Mouse (Mus musculus) heart, embryonic 12.5 days (tissue): ENCODE results near the gene Zfp341. TPM values are rescaled to one million over a fixed set of nuclear protein-coding genes. Genes with fewer than 3 reads are reported as not detected.

ENCODE experiments used
- ATAC-seq: fragments of 200-750 bp; cut with Nextera tagmentation; 2 replicates; pipeline ENCODE4 v1.8.0; 2017; ENCODE audit warnings: moderate TSS enrichment, moderate library complexity; ENCODE audit not compliant: insufficient number of reproducible peaks, low FRiP score
- H3K27ac ChIP-seq: fragments of 300-500 bp; sonication (generic); 2 replicates; pipeline ENCODE4 v1.5.1; 2016; ENCODE audit warnings: mild to moderate bottlenecking, moderate library complexity; ENCODE audit not compliant: poor library complexity, severe bottlenecking
- H3K27me3 ChIP-seq: fragments of 300-500 bp; sonication (generic); replicated peaks from 2 replicates; pipeline ENCODE4 v1.6.1; 2016; ENCODE audit warnings: mild to moderate bottlenecking, moderate library complexity
- H3K36me3 ChIP-seq: fragments of 300-500 bp; sonication (generic); 2 replicates; pipeline ENCODE4 v1.6.1; 2016; ENCODE audit warnings: mild to moderate bottlenecking, moderate library complexity
- H3K4me1 ChIP-seq: fragments of 300-500 bp; sonication (generic); replicated peaks from 2 replicates; pipeline ENCODE4 v1.6.1; 2016; ENCODE audit warnings: mild to moderate bottlenecking
- H3K4me2 ChIP-seq: fragments of 300-500 bp; sonication (generic); 2 replicates; pipeline ENCODE4 v1.6.1; 2016; ENCODE audit warnings: mild to moderate bottlenecking, moderate library complexity
- H3K4me3 ChIP-seq: fragments of 300-500 bp; sonication (generic); 2 replicates; pipeline ENCODE4 v1.5.1; 2016; ENCODE audit warnings: mild to moderate bottlenecking
- H3K9ac ChIP-seq: fragments of 300-500 bp; sonication (generic); 2 replicates; pipeline ENCODE4 v1.6.1; 2016; ENCODE audit warnings: mild to moderate bottlenecking, moderate library complexity
- H3K9me3 ChIP-seq: fragments of 300-500 bp; sonication (generic); replicated peaks from 2 replicates; pipeline ENCODE4 v1.6.1; 2016; ENCODE audit warnings: mild to moderate bottlenecking, moderate library complexity
- WGBS: fragments of 180-500 bp; shearing (Covaris S2); methylation state at CpG from one replicate; pipeline ENCODE4 v1.1.7; 2016; 5-methylcytosine and 5-hydroxymethylcytosine counted together
- polyA plus RNA-seq: library from polyadenylated mRNA; unstranded; fragments of >200 nt; fragmentation: Nextera tagmentation; extraction: Ambion mirVana; gene quantifications from 2 replicates; pipeline ENCODE4 v1.2.1, GENCODE M21; 2016

Zfp341 gene
- polyA plus RNA-seq, 1 experiment from 2014 or later: 0.78 TPM

DNA sequence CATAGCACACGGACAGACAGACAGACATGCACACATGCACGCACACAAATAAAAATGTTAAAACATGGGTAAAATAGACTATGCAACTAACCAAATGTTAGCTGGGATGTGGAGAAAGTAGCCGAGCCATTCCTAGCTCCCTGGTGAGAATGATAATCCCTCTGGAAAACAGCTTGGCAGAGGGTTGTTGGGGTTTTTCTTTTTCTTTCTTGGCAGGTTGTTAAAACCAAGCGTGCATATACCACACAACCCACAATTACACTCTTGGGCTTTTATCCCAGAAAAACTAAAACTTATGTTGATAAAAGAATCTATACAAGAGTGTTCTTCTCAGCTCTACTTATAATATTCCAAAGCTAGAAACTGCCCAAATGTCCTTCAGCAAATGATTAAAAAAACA, 24.0 kb upstream of the Zfp341 start:
- 81% methylated on average over 4 of the region's 4 CpGs for WGBS
- H3K9me3 ChIP-seq: peaks cover 10% of the 10 kb centered on the region
- H3K9ac ChIP-seq: no peak overlapping the region
- H3K27ac ChIP-seq: no peak overlapping the region
- H3K4me2 ChIP-seq: no peak overlapping the region
- H3K4me3 ChIP-seq: no peak overlapping the region
- peaks cover 18% of the 10 kb centered on the region for H3K4me1 ChIP-seq
- no peaks in the 10 kb centered on the region for H3K27me3 ChIP-seq
- ATAC-seq: no peak
- H3K36me3 ChIP-seq: peaks cover 19% of the 10 kb centered on the region

- Histone ChIP-seq H3K4me2 (no peak overlapping the region), H3K27me3 (no peaks in the 10 kb centered on the region), H3K4me3 (no peak overlapping the region), H3K9me3 (peaks cover 10% of the 10 kb centered on the region), H3K4me1 (0 out of 2 replicates have a peak, but pooled peaks cover 4% of the 10 kb centered on the region), H3K27ac (no peak overlapping the region), H3K9ac (no peak overlapping the region), H3K36me3 (peaks cover 30% of the 10 kb centered on the region)
- ATAC-seq: no peak
- WGBS: 93% methylated on average over 3 of the region's 3 CpGs
Measured at GRCm38 (mm10) chr2:154591239-154591638, 21.9 kb upstream of the Zfp341 start.

DNA sequence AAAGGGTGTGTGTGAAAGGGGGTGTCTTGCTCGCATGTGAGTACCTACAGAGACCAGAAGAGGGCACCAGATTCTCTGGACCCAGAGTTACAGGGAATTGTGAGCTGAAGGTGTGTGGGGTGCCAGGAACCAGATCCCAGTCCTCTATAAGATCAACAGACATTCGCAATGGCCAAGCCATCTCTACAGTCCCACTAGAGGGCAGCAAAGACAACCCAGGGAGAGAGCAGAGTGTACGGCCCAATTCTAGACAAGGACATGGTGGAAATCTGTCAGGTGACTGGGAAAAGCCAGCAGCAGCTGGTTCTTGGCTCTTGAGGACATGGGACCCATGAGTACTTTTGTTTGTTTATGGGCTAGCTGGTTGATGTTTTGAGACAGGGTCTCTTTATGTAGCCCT, 20.1 kb upstream of the Zfp341 start:
- no peak for ATAC-seq
- no peak overlapping the region for H3K4me2 ChIP-seq
- peaks cover 21% of the 10 kb centered on the region for H3K36me3 ChIP-seq
- WGBS: 68% methylated on average over 3 of the region's 3 CpGs
- H3K27me3 ChIP-seq: no peaks in the 10 kb centered on the region
- no peak overlapping the region for H3K4me3 ChIP-seq
- 0 out of 2 replicates have a peak, but pooled peaks cover 4% of the 10 kb centered on the region for H3K4me1 ChIP-seq
- peaks cover 6% of the 10 kb centered on the region for H3K9me3 ChIP-seq
- H3K9ac ChIP-seq: no peak overlapping the region
- H3K27ac ChIP-seq: no peak overlapping the region

- Histone ChIP-seq H3K27ac (no peak overlapping the region), H3K4me2 (no peak overlapping the region), H3K27me3 (no peaks in the 10 kb centered on the region), H3K4me1 (0 out of 2 replicates have a peak, but pooled peaks cover 3% of the 10 kb centered on the region), H3K36me3 (peaks cover 21% of the 10 kb centered on the region), H3K9me3 (peaks cover 6% of the 10 kb centered on the region), H3K9ac (no peak overlapping the region), H3K4me3 (no peak overlapping the region)
- no peak for ATAC-seq
- WGBS: 80% methylated on average over 5 of the region's 5 CpGs
Measured at GRCm38 (mm10) chr2:154595775-154596174, 17.3 kb upstream of the Zfp341 start.

DNA sequence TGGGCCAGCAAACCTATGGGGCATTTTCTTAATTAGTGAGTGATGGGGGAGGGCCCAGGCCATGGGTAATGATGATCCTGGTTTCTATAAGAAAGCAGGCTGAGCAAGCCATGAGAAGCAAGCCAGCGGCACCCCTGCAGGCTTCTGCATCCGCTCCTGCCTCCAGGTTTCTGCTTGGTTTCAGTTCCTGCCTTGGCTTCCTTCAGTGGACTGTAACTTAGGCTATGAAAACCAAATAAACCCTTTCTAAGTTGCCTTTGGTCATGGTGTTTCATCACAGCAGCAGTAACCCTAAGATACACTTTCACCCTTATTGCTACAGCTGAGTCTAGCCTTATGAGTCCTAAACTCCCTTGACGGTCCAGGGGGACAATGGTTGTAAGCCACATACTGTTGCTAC, 15.7 kb upstream of the Zfp341 start:
- no peak overlapping the region for H3K4me3 ChIP-seq
- no peak overlapping the region for H3K4me2 ChIP-seq
- 79% methylated on average over 3 of the region's 3 CpGs for WGBS
- 0 out of 2 replicates have a peak, but pooled peaks cover 4% of the 10 kb centered on the region for H3K4me1 ChIP-seq
- peaks cover 6% of the 10 kb centered on the region for H3K9me3 ChIP-seq
- H3K36me3 ChIP-seq: peaks cover 21% of the 10 kb centered on the region
- ATAC-seq: no peak
- no peaks in the 10 kb centered on the region for H3K27me3 ChIP-seq
- no peak overlapping the region for H3K27ac ChIP-seq
- H3K9ac ChIP-seq: no peak overlapping the region

DNA sequence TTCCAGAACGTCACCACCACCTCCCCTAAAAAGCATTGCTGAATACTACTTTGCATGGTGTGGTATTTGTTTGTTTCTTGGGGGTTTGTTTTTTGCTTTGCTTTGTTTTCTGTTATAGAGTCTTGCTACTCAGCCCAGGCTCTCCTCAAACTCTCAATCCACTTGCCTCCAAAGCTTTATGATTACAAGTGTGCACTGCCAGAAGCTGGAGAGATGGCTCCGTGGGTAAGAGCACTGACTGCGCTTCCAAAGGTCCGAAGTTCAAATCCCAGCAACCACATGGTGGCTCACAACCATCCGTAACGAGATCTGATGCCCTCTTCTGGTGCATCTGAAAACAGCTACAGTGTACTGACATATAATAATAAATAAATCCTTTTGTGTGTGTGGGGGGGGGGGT, 12.5 kb upstream of the Zfp341 start:
- Histone ChIP-seq H3K4me2 (no peak overlapping the region), H3K9ac (no peak overlapping the region), H3K27me3 (no peaks in the 10 kb centered on the region), H3K9me3 (no peaks in the 10 kb centered on the region), H3K4me3 (no peak overlapping the region), H3K27ac (no peak overlapping the region), H3K36me3 (peaks cover 3% of the 10 kb centered on the region; the same call in 1 of the 2 replicates), H3K4me1 (0 out of 2 replicates have a peak, but pooled peaks cover 13% of the 10 kb centered on the region)
- 65% methylated on average over 6 of the region's 6 CpGs for WGBS
- ATAC-seq: no peak

GRCm38 (mm10) chr2:154601324-154601723, 11.8 kb upstream of the Zfp341 start:
- Histone ChIP-seq H3K4me2 (no peak overlapping the region), H3K4me1 (0 out of 2 replicates have a peak, but pooled peaks cover 13% of the 10 kb centered on the region), H3K27me3 (no peaks in the 10 kb centered on the region), H3K27ac (no peak overlapping the region), H3K4me3 (no peak overlapping the region), H3K9me3 (no peaks in the 10 kb centered on the region), H3K36me3 (no peaks in the 10 kb centered on the region), H3K9ac (no peak overlapping the region)
- ATAC-seq: no peak
- WGBS: 73% methylated on average over 3 of the region's 3 CpGs

GRCm38 (mm10) chr2:154603007-154603637, 10.0 kb upstream of the Zfp341 start:
- Histone ChIP-seq H3K4me3 (peak overlapping the region; percentile 86), H3K9ac (peak overlapping the region; percentile 86), H3K27ac (peak overlapping the region; percentile 61; the same call in 1 of the 2 replicates), H3K9me3 (no peaks in the 10 kb centered on the region), H3K4me2 (peak overlapping the region; percentile 83), H3K36me3 (no peaks in the 10 kb centered on the region), H3K27me3 (no peaks in the 10 kb centered on the region), H3K4me1 (0 out of 2 replicates have a peak, but pooled peaks cover 13% of the 10 kb centered on the region)
- WGBS: 13% methylated on average over 22 of the region's 22 CpGs
- no peak for ATAC-seq

GRCm38 (mm10) chr2:154603638-154604153, 9.4 kb upstream of the Zfp341 start, which contains the start of gene Pxmp4:
Pxmp4 (minus strand) TSS chr2:154603708.
- ATAC-seq: peak; percentile 100

GRCm38 (mm10) chr2:154604156-154604555, 8.9 kb upstream of the Zfp341 start:
- 0 out of 2 replicates have a peak, but pooled peaks cover 13% of the 10 kb centered on the region for H3K4me1 ChIP-seq
- WGBS: 35% methylated on average over 7 of the region's 7 CpGs
- no peak overlapping the region; the same call in 1 of the 2 replicates for H3K9ac ChIP-seq
- no peak overlapping the region for H3K27ac ChIP-seq
- peak overlapping the region; percentile 83 for H3K4me2 ChIP-seq
- H3K36me3 ChIP-seq: no peaks in the 10 kb centered on the region
- H3K4me3 ChIP-seq: peak overlapping the region; percentile 86
- H3K9me3 ChIP-seq: no peaks in the 10 kb centered on the region
- no peaks in the 10 kb centered on the region for H3K27me3 ChIP-seq
- no peak for ATAC-seq

More at GRCm38 (mm10) chr2:154603638-154604153, 9.4 kb upstream of the Zfp341 start, which contains the start of gene Pxmp4:
- H3K4me1 ChIP-seq: 0 out of 2 replicates have a peak, but pooled peaks cover 13% of the 10 kb centered on the region
- H3K9ac ChIP-seq: peak within 1 kb of the TSS; percentile 86
- H3K9me3 ChIP-seq: no peaks in the 10 kb centered on the region
- peak within 1 kb of the TSS; percentile 61; the same call in 1 of the 2 replicates for H3K27ac ChIP-seq
- H3K36me3 ChIP-seq: no peaks in the 10 kb centered on the region
- H3K4me3 ChIP-seq: peak within 1 kb of the TSS; percentile 86
- peak within 1 kb of the TSS; percentile 83 for H3K4me2 ChIP-seq
- 0% methylated on average over 13 of the region's 13 CpGs for WGBS
- no peaks in the 10 kb centered on the region for H3K27me3 ChIP-seq

GRCm38 (mm10) chr2:154606965-154607364, 6.1 kb upstream of the Zfp341 start:
- no peak overlapping the region for H3K27ac ChIP-seq
- no peaks in the 10 kb centered on the region for H3K9me3 ChIP-seq
- H3K4me3 ChIP-seq: no peak overlapping the region
- 0 out of 2 replicates have a peak, but pooled peaks cover 12% of the 10 kb centered on the region for H3K4me1 ChIP-seq
- no peaks in the 10 kb centered on the region for H3K36me3 ChIP-seq
- H3K4me2 ChIP-seq: no peak overlapping the region
- H3K9ac ChIP-seq: no peak overlapping the region
- no peak for ATAC-seq
- WGBS: 71% methylated on average over 1 of the region's 1 CpGs
- no peaks in the 10 kb centered on the region for H3K27me3 ChIP-seq
